Mouse (Mus musculus) cerebellum, postnatal 36 days (tissue): Measurements from ENCODE around the gene Htt.

ENCODE experiments used
- DNase-seq, 2 experiments: peaks; one replicate each; pipeline ENCODE4 v3.0.0; 2021 to 2022; ENCODE audit warnings: mixed read lengths in 2 of 2

Htt gene

DNA sequence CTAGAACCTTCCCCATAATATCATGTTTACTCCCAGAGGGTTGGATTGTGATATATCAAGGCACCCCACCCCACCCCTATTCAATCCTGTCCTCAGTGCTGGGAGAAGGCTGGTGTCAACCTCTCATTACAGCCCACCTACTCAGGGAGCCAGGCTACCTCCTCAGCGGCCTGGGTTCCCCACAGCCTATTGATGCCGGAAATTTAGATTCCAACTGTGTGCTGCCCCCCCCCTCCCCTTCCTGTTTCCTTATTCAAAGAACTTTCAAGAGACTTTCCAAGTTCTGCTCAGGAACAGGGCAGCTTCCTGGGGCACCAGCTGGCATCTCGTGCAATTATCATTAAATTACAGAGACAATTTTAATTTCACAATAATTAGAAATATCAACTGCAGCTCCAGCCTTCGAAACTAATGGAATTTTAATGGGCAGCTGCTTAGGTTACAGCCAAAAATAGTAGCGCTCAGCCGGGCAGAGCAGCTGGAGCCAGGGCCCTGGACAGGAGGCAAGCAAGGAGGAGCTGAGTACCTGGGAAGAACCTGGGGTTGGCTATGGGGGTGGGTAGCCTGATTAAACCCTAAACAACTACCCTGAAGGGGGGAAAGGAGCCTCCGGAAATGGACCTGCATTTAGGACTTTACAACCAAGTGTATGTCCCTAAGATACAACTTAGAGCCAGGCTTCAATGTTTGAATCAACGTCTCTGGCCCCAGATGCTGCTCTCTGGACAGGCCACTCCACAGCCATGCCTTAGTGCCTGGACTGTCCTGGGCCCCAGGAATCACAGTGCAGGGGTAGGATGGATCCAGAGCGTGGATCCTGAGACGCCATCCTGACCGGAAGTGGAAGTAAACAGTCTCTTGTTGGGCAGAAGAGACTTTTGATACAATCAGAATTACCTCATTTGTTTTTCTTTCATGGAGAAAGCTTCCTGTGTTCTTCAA lies 170.2 kb downstream of the Htt start:
- no peak for DNase-seq

DNA sequence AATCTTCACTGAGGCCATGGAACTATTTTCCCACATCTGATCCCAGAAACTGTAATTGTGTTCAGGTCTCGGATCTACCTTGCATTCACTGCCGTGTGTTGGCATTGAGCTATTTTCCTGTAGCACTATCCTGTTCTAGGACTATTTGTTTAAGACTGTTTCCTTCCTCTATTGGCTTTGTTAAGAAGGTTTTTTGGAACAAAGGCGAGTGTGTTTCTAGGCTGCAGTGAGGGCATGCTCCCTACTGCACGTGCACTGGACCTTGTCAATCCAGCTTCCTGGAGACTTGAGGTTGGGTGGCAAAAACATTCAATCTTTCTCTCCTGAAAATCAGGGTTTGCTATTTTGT lies 170.9 kb downstream of the Htt start:
- DNase-seq = no peak

DNA sequence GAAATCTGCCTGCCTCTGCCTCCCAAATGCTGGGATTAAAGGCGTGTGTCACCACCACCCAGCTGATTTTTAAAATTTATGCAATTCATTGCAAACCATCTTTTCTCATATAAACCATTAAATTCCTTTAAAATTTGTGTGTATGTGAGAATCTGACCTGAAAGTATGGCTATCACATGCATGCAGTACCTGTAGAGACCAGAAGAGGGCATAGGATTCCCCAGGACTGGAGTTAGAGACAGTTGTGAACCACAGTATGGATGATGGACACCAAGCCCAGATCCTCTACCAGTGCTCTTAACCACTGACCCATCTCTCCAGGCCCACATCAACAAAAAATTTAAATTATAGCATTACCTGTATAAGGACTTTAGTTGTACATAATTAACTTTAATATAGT lies 171.9 kb downstream of the Htt start:
- no peak for DNase-seq

DNA sequence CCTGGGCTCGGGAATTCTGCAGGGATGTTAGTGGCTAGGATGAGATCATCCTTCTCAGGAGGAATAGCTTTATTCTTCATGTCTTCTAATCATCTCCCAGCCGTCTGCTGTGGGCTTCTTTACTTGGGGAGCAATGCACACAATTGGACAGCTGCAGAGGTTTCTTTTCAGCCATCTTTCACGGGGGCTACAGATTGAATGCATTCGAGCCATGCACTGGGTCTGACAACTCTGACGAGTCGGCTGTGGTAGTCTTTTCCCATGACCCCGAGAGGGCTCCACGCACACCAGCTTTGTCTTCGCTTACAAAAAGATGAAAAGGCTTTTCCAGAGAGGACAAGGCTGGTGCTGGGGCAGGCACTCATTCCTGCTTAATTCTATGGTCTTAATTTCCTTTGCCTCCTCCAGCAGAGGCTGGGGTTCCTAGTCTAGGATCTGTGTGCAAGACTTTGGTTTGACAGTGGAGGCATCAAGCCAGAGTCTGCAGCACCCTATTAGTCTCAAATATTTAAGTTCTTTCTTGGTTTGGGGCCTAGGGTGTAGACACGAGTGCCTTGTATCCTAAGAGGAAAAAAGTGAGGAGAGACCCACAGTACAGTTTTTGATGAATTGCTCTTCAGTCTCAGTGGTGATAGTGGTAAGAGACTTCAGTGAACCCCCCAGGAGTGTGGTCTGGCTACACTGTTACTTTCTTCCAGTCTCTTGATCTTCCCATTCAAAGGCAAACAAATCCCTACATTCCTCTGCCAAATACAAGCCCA lies 180.3 kb downstream of the Htt start:
- DNase-seq = no peak

DNA sequence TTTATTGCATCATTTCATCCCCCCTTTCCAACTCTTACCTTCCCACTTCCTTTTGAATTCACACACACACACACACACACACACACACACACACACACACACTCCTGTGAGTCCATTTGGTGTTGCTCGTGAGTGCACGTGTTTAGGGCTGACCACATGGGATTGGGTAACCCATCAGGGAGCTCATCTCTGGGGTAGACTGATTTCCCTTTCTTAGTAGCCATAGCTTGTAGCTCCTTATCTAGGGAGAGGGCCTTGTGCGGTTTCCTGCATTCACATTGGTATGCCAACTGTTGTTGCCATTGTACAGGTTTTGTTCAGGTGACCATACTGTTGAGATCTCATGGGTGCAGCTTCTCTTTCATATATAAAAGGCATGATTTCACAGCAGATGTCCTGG lies 181.9 kb downstream of the Htt start:
- no peak for DNase-seq

DNA sequence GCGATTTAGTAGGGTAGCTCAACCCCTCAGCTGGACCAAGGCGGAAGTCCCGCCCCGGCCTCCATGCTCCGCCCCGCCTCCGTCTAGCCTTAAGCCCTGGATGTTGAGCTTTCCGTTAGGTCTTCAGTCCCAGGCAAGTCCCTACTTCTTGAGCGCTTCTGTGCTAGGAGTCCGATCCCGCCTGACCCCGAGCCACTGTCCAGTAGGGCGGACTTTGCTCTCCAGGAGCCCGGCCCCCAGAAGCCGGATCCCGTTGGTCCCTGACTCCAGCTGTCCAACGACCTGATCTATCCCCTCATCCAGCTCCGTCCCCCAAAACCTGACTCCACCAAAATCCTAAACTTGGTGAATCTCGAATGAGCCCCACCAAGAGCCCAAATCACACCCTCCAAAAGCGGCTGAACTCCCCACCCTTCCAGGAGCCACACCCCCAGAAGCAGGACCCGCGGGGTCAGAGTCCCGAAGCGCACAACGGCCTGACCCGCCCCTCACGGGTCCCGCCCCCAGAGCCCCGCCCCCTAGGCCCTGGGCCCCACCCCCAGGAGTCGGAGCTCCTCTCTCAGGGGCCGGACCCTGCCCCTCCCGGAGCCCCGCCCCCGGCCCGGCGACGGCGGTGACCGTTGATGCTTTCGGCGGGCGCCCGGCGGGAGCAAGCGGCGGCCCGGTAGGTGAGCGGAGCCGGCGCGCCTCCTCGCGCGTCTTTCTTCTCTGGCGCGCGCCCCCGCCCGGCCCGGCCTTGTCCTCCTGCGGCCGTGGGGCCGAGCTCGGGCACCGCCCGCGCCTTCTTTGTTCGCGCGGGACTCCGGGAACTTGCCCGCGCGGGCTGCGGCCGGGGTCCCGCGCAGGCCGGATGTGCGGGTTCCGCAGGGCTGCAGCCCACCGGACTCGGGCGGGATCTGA lies 187.6 kb downstream of the Htt start, which contains the start of gene Rgs12:
Gene Rgs12, plus strand, starts transcription at position 585 of the 900 bp plus-strand sequence.
- peak; percentile 17 to 58 for DNase-seq

DNA sequence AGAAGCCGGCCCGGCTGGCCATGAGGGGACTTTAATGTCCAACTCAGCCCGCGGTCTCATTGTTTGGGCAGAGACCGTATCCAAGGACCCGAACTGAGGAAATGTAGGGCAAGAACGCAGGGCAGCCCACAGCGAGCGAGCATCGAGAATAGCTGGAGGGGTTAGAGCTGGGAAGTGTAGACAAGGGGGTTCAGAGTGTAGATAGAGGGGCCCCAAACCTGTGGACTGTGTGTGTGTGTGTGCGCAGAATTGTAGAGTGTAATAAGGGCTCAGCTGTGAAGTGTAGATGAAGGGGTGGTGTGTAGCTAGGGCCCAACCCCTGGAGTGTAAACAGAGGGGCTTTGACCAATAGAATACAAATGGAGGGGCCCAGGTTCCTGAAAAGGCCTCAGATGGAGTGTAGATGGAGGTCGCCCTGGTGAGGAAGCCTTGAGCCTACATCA lies 188.2 kb downstream of the Htt start:
- no peak for DNase-seq

DNA sequence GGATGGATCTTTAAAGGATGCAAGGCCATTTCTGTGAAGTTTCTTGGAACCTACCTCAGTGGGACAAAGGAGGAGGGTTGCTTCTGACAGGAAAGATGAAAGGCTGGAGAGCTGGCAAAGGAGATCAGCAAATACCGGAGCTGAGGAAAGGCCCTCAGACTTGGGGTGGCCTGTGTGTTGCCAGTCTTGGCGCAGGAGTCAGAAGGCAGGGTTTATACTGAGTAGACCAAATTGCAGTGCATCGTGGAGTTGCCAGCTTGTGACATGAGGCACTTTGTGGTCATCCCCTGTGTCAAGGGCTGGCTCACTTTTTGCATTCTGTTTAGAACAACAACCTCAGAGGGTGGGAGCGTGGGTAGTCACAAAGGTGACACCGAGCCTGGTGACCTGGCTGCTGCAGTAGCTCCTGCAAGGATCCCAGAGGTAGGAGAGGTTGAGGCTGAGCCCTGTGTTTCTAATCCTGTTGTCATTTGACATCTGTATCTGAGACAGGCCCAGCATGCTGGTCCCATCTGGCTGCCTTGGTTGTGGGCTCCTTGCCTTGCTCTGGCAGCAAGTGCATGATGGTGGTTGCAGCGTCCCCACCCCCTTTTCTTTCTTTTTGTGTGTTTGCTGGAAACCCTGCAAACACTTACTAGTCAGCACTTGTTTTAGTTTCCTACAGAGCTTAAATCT lies 189.1 kb downstream of the Htt start:
- no peak for DNase-seq

DNA sequence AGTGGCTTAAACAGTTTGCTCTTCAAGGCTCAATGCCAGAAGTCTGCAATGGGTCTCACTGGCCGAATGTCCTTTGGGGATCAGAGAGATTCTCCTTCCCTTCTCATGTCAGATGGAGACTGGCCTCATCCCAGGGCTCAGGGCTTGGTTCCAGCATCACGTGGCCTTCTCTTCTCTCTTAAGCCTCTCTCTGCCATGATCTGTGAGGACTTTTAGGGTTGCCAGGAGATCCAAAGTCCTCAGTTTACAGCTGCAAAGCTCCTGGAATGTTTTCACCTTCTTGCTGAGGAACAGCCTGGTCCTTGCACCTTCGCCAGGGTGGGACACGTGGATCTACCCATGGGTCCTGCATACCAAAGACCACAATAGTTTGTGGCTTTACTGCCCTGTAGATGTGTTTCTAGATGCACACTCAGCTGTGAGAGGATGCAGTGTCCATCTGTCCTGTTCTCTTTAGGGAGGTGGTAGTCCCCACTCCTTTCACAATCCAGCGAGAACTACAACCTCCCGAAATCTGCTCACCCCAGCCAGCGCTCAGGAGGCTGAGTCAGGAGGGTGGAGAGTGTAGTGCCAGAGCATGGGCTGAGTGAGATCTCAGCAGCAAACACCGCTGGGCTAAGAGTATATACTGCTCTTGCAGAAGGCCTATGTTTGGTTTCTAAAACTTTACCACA lies 189.8 kb downstream of the Htt start:
- DNase-seq = no peak

DNA sequence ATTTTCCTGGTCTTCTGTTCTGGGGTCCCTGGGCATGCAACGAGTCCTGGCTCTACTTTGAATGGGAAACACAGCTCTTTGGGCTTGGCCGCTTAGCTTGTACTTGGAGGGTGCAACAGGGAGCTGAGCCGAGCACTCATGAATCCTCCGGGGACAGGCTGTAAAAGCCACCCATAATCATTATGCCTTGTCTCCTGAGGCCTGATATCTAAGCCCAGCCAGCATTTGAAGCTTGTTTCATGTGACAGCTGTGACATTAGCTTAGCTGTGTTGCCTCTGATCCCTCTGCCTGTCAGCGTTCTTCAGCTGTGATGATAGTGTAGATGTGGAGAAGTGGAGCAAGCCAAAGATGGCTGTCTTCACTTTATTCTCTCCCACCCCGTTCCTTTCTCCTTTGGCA lies 193.0 kb downstream of the Htt start:
- no peak for DNase-seq

DNA sequence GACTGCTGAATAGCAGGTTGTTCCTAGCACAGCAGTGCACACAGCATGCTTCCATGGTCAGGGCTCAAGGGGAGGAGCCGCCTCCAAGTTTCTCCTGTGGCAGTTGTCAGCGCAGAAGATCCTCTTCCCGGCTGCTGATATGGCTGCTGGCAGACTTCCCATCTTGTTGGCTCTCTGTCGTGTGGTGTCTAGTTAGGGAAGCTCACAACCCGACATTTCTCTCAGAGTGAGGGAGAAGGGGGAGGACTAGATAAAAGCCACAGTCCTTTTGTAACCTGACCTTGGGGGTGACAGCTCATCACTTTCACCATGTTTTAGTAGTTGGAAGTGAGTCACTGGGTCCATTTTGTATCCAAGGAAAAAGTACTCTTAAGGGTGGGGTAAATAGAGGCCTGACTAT lies 194.1 kb downstream of the Htt start:
- peak in 1 of 2 experiments; percentile 21 for DNase-seq

DNA sequence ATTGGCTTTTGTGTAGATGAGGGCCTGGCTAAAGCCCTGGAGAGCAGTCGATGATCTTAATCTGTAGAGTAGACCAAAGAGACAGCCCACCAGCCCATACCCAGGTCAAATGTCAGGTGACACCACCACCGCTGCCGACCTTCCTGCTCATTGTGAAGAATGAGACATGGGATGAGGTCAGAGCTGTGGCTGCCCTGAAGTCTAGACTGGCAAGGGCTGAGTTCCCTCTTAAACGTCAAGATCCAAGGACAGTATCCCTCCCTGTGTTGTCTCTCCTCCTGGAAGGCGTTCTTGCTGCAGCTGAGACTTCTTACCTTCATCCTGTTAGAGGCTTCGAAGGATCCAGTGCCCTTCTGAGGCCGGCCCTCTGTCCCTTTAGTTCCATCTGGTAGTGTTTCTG lies 194.6 kb downstream of the Htt start:
- DNase-seq = no peak

DNA sequence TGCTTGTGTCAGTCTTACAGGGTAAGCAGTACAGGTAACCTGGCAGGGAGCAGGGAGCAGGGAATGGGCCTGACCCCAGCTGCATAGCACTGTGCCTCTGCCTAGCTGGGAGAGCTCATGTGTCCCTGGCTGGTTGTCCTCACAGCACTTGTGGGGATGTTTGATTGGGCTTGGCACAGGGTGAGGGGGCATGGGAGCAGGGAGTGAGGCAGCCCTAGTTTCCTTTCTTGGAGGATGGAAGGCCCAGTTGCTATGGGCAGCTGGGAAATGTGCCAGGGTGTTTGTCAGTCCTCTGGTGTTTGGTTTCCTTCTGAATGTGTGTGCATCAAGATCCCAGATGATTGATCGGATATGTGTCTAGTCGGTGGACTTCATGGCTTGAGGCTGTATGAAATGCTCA lies 195.5 kb downstream of the Htt start:
- no peak for DNase-seq

DNA sequence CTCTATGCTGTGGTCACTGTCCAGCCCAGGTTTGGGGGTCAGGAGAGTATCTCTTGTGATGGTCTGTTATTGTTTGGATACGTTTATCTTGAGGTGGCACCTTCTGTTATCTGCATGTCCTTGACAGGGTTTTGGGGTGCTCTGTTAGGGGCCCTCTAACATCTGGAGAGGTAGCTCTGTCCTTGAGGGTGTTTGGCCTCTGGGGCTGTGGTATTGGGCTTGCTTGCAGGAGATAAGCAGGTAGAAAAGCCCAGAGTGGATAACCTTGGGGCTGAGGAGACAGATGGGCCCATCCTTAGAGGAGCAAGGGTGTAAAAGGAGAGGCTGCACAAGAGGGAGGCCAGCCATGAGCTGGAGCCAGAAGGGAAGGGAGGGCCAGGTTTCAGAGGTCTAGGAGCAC lies 198.5 kb downstream of the Htt start:
- no peak for DNase-seq
